8 mouse cellular contexts compared by ENCODE assay signal in genomic region chr14:54617152-54617896, GRCm38 (mm10). TPM values are rescaled to one million over a fixed set of nuclear protein-coding genes. Genes with fewer than 3 reads are reported as not detected.
A peak's percentile ranks its signal among the peaks of the same experiment; 100 is the strongest.
DNase-seq lines count a peak whose midpoint lies in the region; ATAC-seq and TF ChIP-seq lines count a peak whose summit lies in the region.

No protein-coding gene starts in this region.

- H3K4me3 ChIP-seq in kidney, embryonic 14.5 days (ENCODE audit: low read length): peak overlapping the region; percentile 82
- peak overlapping the region; percentile 80 to 82 for H3K4me3 ChIP-seq in MEL (ENCODE audit: control insufficient read depth in 1 of 2, insufficient read depth in 1 of 2, low read depth in 2 of 2, low read length in 2 of 2)
- H3K4me3 ChIP-seq in limb, embryonic 14.5 days (replicated peaks; ENCODE audit: low read length): peak overlapping the region; percentile 77
- peak overlapping the region; percentile 83 for H3K4me3 ChIP-seq in neural tube, embryonic 13.5 days

- peak; percentile 16; the same call in 1 of the 2 replicates for TF ChIP-seq RAD21 in MEL (IDR thresholded peaks at IDR 0.05; ENCODE audit: low read depth, low read length)

- 2% methylated on average over 37 of the region's 38 CpGs for WGBS in kidney, embryonic 14.5 days
- 2% methylated on average over 38 of the region's 38 CpGs for WGBS in limb, embryonic 14.5 days
- 2% methylated on average over 38 of the region's 38 CpGs for WGBS in neural tube, embryonic 13.5 days

- H3K9me3 ChIP-seq in kidney, embryonic 14.5 days (ENCODE audit: control insufficient read depth, low read length): no peaks in the 10 kb centered on the region
- H3K9me3 ChIP-seq in MEL (replicated peaks; ENCODE audit: insufficient read depth, low read length): no peaks in the 10 kb centered on the region
- H3K9me3 ChIP-seq in limb, embryonic 14.5 days (ENCODE audit: control insufficient read depth, low read length): no peaks in the 10 kb centered on the region
- H3K9me3 ChIP-seq in neural tube, embryonic 13.5 days: no peaks in the 10 kb centered on the region

- peak overlapping the region; percentile 24; the same call in 1 of the 2 replicates for H3K27ac ChIP-seq in kidney, embryonic 14.5 days (ENCODE audit: low read depth, low read length)
- peak overlapping the region; percentile 26; the same call in 1 of the 2 replicates for H3K27ac ChIP-seq in MEL (ENCODE audit: control insufficient read depth, low read depth, low read length)
- peak overlapping the region; percentile 84 for H3K27ac ChIP-seq in limb, embryonic 14.5 days (replicated peaks; ENCODE audit: low read depth, low read length)
- peak overlapping the region; percentile 88 for H3K27ac ChIP-seq in neural tube, embryonic 13.5 days (replicated peaks)

- TF ChIP-seq CTCF in MEL (IDR thresholded peaks at IDR 0.05 in 2 of 3, conservative IDR thresholded peaks at IDR 0.05 in 1 of 3; ENCODE audit: control insufficient read depth in 1 of 3, insufficient read depth in 1 of 3, low read depth in 2 of 3, low read length in 3 of 3, poor library complexity in 1 of 3, severe bottlenecking in 1 of 3): peak; percentile 39 to 43 (median 42)

- peak overlapping the region; percentile 81 for H3K9ac ChIP-seq in kidney, embryonic 14.5 days (ENCODE audit: low read depth, low read length)
- peak overlapping the region; percentile 83 for H3K9ac ChIP-seq in MEL (ENCODE audit: control insufficient read depth, low read depth, low read length, poor library complexity, severe bottlenecking)
- H3K9ac ChIP-seq in limb, embryonic 14.5 days (ENCODE audit: low read depth, low read length, severe bottlenecking): peak overlapping the region; percentile 87
- peak overlapping the region; percentile 97 for H3K9ac ChIP-seq in neural tube, embryonic 13.5 days

- TF ChIP-seq POLR2A in MEL (IDR thresholded peaks at IDR 0.05; ENCODE audit: control insufficient read depth in 1 of 2, insufficient read depth in 1 of 2, low read depth in 1 of 2, low read length in 2 of 2, poor library complexity in 1 of 2): peak in 1 of 2 experiments; percentile 52; a peak in 1 of 4 replicates
- TF ChIP-seq POLR2A in limb, embryonic 14.5 days (IDR thresholded peaks at IDR 0.05; ENCODE audit: borderline replicate concordance, extremely low read depth, insufficient read depth, insufficient read length): no peak

- ATAC-seq in kidney, embryonic 14.5 days (ENCODE audit: low FRiP score, low TSS enrichment): peak; percentile 65
- peak; percentile 72 for ATAC-seq in erythroid progenitor cell, adult 5-6 weeks (replicated peaks; ENCODE audit: low FRiP score, poor library complexity, severe bottlenecking)
- peak; percentile 25 for ATAC-seq in limb, embryonic 14.5 days (ENCODE audit: low FRiP score, low read depth)
- peak; percentile 69 for ATAC-seq in neural tube, embryonic 13.5 days (ENCODE audit: low read depth)

- TF ChIP-seq EP300 in MEL (IDR thresholded peaks at IDR 0.05; ENCODE audit: low read depth in 1 of 2, low read length in 2 of 2): no peak

- peaks cover 15% of the 10 kb centered on the region for H3K79me2 ChIP-seq in MEL (ENCODE audit: control insufficient read depth, insufficient read depth, low read length, poor library complexity)

- no peak for DNase-seq in kidney, adult 18-20 months
- peak; percentile 66 for DNase-seq in MEL (ENCODE audit: low read depth, low spot score)
- DNase-seq in limb, embryonic 14.5 days (ENCODE audit: low spot score): no peak
- DNase-seq in layer of hippocampus, postnatal 25 days (ENCODE audit: extremely low spot score in 1 of 2, low spot score in 1 of 2): no peak
- DNase-seq in urinary bladder, postnatal 10 days (ENCODE audit: low spot score): no peak

- H3K27me3 ChIP-seq in kidney, embryonic 14.5 days (ENCODE audit: control insufficient read depth, insufficient read depth, low read length): no peaks in the 10 kb centered on the region
- H3K27me3 ChIP-seq in MEL (ENCODE audit: control insufficient read depth in 1 of 2, insufficient read depth in 2 of 2, low read length in 2 of 2): no peaks in the 10 kb centered on the region
- no peaks in the 10 kb centered on the region for H3K27me3 ChIP-seq in limb, embryonic 14.5 days (ENCODE audit: control insufficient read depth, insufficient read depth, low read length)
- no peaks in the 10 kb centered on the region for H3K27me3 ChIP-seq in neural tube, embryonic 13.5 days

- peaks cover 7% of the 10 kb centered on the region for H3K4me1 ChIP-seq in kidney, embryonic 14.5 days (ENCODE audit: control insufficient read depth, insufficient read depth, low read length)
- H3K4me1 ChIP-seq in MEL (ENCODE audit: control insufficient read depth in 1 of 2, insufficient read depth in 2 of 2, low read length in 2 of 2): peaks cover 0 to 4% of the 10 kb centered on the region in 2 experiments; a peak in 1 of 4 replicates
- peaks cover 4% of the 10 kb centered on the region for H3K4me1 ChIP-seq in limb, embryonic 14.5 days (ENCODE audit: control insufficient read depth, insufficient read depth, low read length)
- H3K4me1 ChIP-seq in neural tube, embryonic 13.5 days (replicated peaks): peaks cover 24% of the 10 kb centered on the region

- peak overlapping the region; percentile 62 for H3K4me2 ChIP-seq in kidney, embryonic 14.5 days (replicated peaks; ENCODE audit: low read depth, low read length)
- H3K4me2 ChIP-seq in limb, embryonic 14.5 days (replicated peaks; ENCODE audit: low read depth, low read length, severe bottlenecking): peak overlapping the region; percentile 69
- peak overlapping the region; percentile 84 for H3K4me2 ChIP-seq in neural tube, embryonic 13.5 days

- H3K36me3 ChIP-seq in kidney, embryonic 14.5 days (ENCODE audit: control insufficient read depth, insufficient read depth, low read length): peaks cover 28% of the 10 kb centered on the region
- peaks cover under 1 to 8% of the 10 kb centered on the region in 2 experiments; a peak in 3 of 4 replicates for H3K36me3 ChIP-seq in MEL (ENCODE audit: control insufficient read depth in 1 of 2, insufficient read depth in 2 of 2, low read length in 2 of 2)
- H3K36me3 ChIP-seq in limb, embryonic 14.5 days (ENCODE audit: control insufficient read depth, insufficient read depth, low read length): peaks cover 30% of the 10 kb centered on the region
- H3K36me3 ChIP-seq in neural tube, embryonic 13.5 days: peaks cover 31% of the 10 kb centered on the region

RNA-seq across cellular contexts. Expression of gene Psmb5, which starts 0.5 kb away (rescaled TPM):
- 420 and 456 TPM in 2 replicates for polyA plus RNA-seq in kidney, embryonic 14.5 days (2014; fragmentation: Nextera tagmentation; extraction: Ambion mirVana)
- 305 and 327 TPM in 2 replicates for total RNA-seq in MEL (2012; rRNA removed)
- 100 to 1,000 TPM; 318 to 546 TPM for polyA plus RNA-seq in MEL (2012; ENCODE audit: insufficient read depth in 1 of 2, insufficient read length in 2 of 2, low read depth in 1 of 2, low replicate concordance in 2 of 2, missing spikeins in 1 of 2)
- total RNA-seq in erythroid progenitor cell, adult 5-6 weeks (2015; ENCODE audit: low replicate concordance): 44.9 and 56.2 TPM in 2 replicates
- 8.7 and 14.7 TPM in 2 replicates for total RNA-seq in erythroid progenitor cell, adult 5-6 weeks (2017; ENCODE audit: low replicate concordance)
- polyA plus RNA-seq in limb, embryonic 14.5 days (2012; rRNA removed): 196 and 235 TPM in 2 replicates
- 357 and 375 TPM in 2 replicates for polyA plus RNA-seq in limb, embryonic 14.5 days (2014; fragmentation: Nextera tagmentation; extraction: Ambion mirVana)
- polyA plus RNA-seq in neural tube, embryonic 13.5 days (2015; fragmentation: Nextera tagmentation; extraction: Ambion mirVana): 466 and 501 TPM in 2 replicates
- total RNA-seq in layer of hippocampus, postnatal 25 days (2021): 100 to 1,000 TPM; 208 to 218 TPM

RNA-seq across cellular contexts. Expression of gene Psmb11, which starts 3.9 kb away (rescaled TPM):
- not detected in 2 replicates for polyA plus RNA-seq in kidney, embryonic 14.5 days (2014; fragmentation: Nextera tagmentation; extraction: Ambion mirVana)
- total RNA-seq in MEL (2012; rRNA removed): not detected in 2 replicates
- under 1 TPM in 1 of 2 experiments, not detected in 1; 0.06 TPM for polyA plus RNA-seq in MEL (2012; ENCODE audit: insufficient read depth in 1 of 2, insufficient read length in 2 of 2, low read depth in 1 of 2, low replicate concordance in 2 of 2, missing spikeins in 1 of 2)
- total RNA-seq in erythroid progenitor cell, adult 5-6 weeks (2015; ENCODE audit: low replicate concordance): not detected in 2 replicates
- total RNA-seq in erythroid progenitor cell, adult 5-6 weeks (2017; ENCODE audit: low replicate concordance): not detected in 2 replicates
- 0.01 and 0.09 TPM in 2 replicates for polyA plus RNA-seq in limb, embryonic 14.5 days (2012; rRNA removed)
- polyA plus RNA-seq in limb, embryonic 14.5 days (2014; fragmentation: Nextera tagmentation; extraction: Ambion mirVana): not detected in 2 replicates
- 0.07 TPM in 1 of 2 replicates, not detected in the other for polyA plus RNA-seq in neural tube, embryonic 13.5 days (2015; fragmentation: Nextera tagmentation; extraction: Ambion mirVana)
- total RNA-seq in layer of hippocampus, postnatal 25 days (2021): under 1 TPM; 0.16 to 0.32 TPM

RNA-seq across cellular contexts. Expression of gene 4931414P19Rik, which starts 11.5 kb away (rescaled TPM):
- 5.7 and 7.7 TPM in 2 replicates for polyA plus RNA-seq in kidney, embryonic 14.5 days (2014; fragmentation: Nextera tagmentation; extraction: Ambion mirVana)
- total RNA-seq in MEL (2012; rRNA removed): 1.9 and 2.1 TPM in 2 replicates
- polyA plus RNA-seq in MEL (2012; ENCODE audit: insufficient read depth in 1 of 2, insufficient read length in 2 of 2, low read depth in 1 of 2, low replicate concordance in 2 of 2, missing spikeins in 1 of 2): 1 to 10 TPM in 1 of 2 experiments, not detected in 1; 4.8 TPM
- 1.3 and 14.1 TPM in 2 replicates for total RNA-seq in erythroid progenitor cell, adult 5-6 weeks (2015; ENCODE audit: low replicate concordance)
- 2.2 and 4.7 TPM in 2 replicates for total RNA-seq in erythroid progenitor cell, adult 5-6 weeks (2017; ENCODE audit: low replicate concordance)
- polyA plus RNA-seq in limb, embryonic 14.5 days (2012; rRNA removed): 13.5 and 14.0 TPM in 2 replicates
- 4.4 and 7.3 TPM in 2 replicates for polyA plus RNA-seq in limb, embryonic 14.5 days (2014; fragmentation: Nextera tagmentation; extraction: Ambion mirVana)
- 7.6 and 8.3 TPM in 2 replicates for polyA plus RNA-seq in neural tube, embryonic 13.5 days (2015; fragmentation: Nextera tagmentation; extraction: Ambion mirVana)
- total RNA-seq in layer of hippocampus, postnatal 25 days (2021): 1 to 10 TPM; 5.4 to 8.4 TPM

RNA-seq across cellular contexts. Expression of gene Gm17606, which starts 23.4 kb away (rescaled TPM):
- polyA plus RNA-seq in kidney, embryonic 14.5 days (2014; fragmentation: Nextera tagmentation; extraction: Ambion mirVana): not detected in 2 replicates
- not detected in 2 replicates for total RNA-seq in MEL (2012; rRNA removed)
- under 1 TPM in 1 of 2 experiments, not detected in 1; 0.99 TPM for polyA plus RNA-seq in MEL (2012; ENCODE audit: insufficient read depth in 1 of 2, insufficient read length in 2 of 2, low read depth in 1 of 2, low replicate concordance in 2 of 2, missing spikeins in 1 of 2)
- not detected in 2 replicates for total RNA-seq in erythroid progenitor cell, adult 5-6 weeks (2015; ENCODE audit: low replicate concordance)
- total RNA-seq in erythroid progenitor cell, adult 5-6 weeks (2017; ENCODE audit: low replicate concordance): not detected in 2 replicates
- polyA plus RNA-seq in limb, embryonic 14.5 days (2012; rRNA removed): not detected in 2 replicates
- not detected in 2 replicates for polyA plus RNA-seq in limb, embryonic 14.5 days (2014; fragmentation: Nextera tagmentation; extraction: Ambion mirVana)
- not detected in 2 replicates for polyA plus RNA-seq in neural tube, embryonic 13.5 days (2015; fragmentation: Nextera tagmentation; extraction: Ambion mirVana)
- not detected for total RNA-seq in layer of hippocampus, postnatal 25 days (2021)

RNA-seq across cellular contexts. Expression of gene Cdh24, which starts 23.8 kb away (rescaled TPM):
- polyA plus RNA-seq in kidney, embryonic 14.5 days (2014; fragmentation: Nextera tagmentation; extraction: Ambion mirVana): 5.0 and 5.7 TPM in 2 replicates
- 0.89 and 0.92 TPM in 2 replicates for total RNA-seq in MEL (2012; rRNA removed)
- polyA plus RNA-seq in MEL (2012; ENCODE audit: insufficient read depth in 1 of 2, insufficient read length in 2 of 2, low read depth in 1 of 2, low replicate concordance in 2 of 2, missing spikeins in 1 of 2): 1 to 10 TPM in 1 of 2 experiments, not detected in 1; 5.8 TPM
- 1.4 and 2.1 TPM in 2 replicates for total RNA-seq in erythroid progenitor cell, adult 5-6 weeks (2015; ENCODE audit: low replicate concordance)
- 2.8 and 14.1 TPM in 2 replicates for total RNA-seq in erythroid progenitor cell, adult 5-6 weeks (2017; ENCODE audit: low replicate concordance)
- 50.0 and 74.9 TPM in 2 replicates for polyA plus RNA-seq in limb, embryonic 14.5 days (2012; rRNA removed)
- 5.7 and 6.4 TPM in 2 replicates for polyA plus RNA-seq in limb, embryonic 14.5 days (2014; fragmentation: Nextera tagmentation; extraction: Ambion mirVana)
- polyA plus RNA-seq in neural tube, embryonic 13.5 days (2015; fragmentation: Nextera tagmentation; extraction: Ambion mirVana): 9.1 and 9.2 TPM in 2 replicates
- total RNA-seq in layer of hippocampus, postnatal 25 days (2021): 10 to 100 TPM; 17.5 to 22.7 TPM

Comparison
In these comparisons a context has a peak if more than half of its experiments do, and no peak if none do; other contexts are left out.
1. H3K27ac ChIP-seq: peak in every context shown above with its lines; median percentile 88 in neural tube, embryonic 13.5 days; 84 in limb, embryonic 14.5 days; 26 in MEL; 24 in kidney, embryonic 14.5 days.